Mouse (Mus musculus) embryonic facial prominence, embryonic 11.5 days (tissue): ENCODE data around the gene Auts2. TPM values are rescaled to one million over a fixed set of nuclear protein-coding genes. Genes with fewer than 3 reads are reported as not detected.

Experiments used
- ATAC-seq: fragments of 200-750 bp; cut with Nextera tagmentation; replicated peaks from 2 replicates; pipeline ENCODE4 v1.8.0; 2017; ENCODE audit warnings: low read depth; ENCODE audit not compliant: insufficient number of reproducible peaks, low FRiP score, low TSS enrichment
- DNase-seq: peaks from one replicate; pipeline ENCODE4 v3.0.0-alpha.2; 2015; ENCODE audit warnings: low spot score
- H3K27ac ChIP-seq: fragments of 300-500 bp; sonication (generic); replicated peaks from 2 replicates; pipeline ENCODE4 v1.5.1; 2014; ENCODE audit warnings: mild to moderate bottlenecking, low read depth, low read length, control low read depth
- H3K27me3 ChIP-seq: fragments of 300-500 bp; sonication (generic); 2 replicates; pipeline ENCODE4 v1.6.1; 2014; ENCODE audit warnings: mild to moderate bottlenecking, low read length, moderate library complexity, mixed read lengths; ENCODE audit not compliant: control insufficient read depth, insufficient read depth
- H3K36me3 ChIP-seq: fragments of 300-500 bp; sonication (generic); replicated peaks from 2 replicates; pipeline ENCODE4 v1.6.1; 2014; ENCODE audit warnings: low read depth, mild to moderate bottlenecking, low read length, moderate library complexity, mixed read lengths; ENCODE audit not compliant: control insufficient read depth, insufficient read depth
- H3K4me1 ChIP-seq: fragments of 300-500 bp; sonication (generic); 2 replicates; pipeline ENCODE4 v1.6.1; 2014; ENCODE audit warnings: low read length, mixed read lengths; ENCODE audit not compliant: control insufficient read depth, insufficient read depth
- H3K4me2 ChIP-seq: fragments of 300-500 bp; sonication (generic); 2 replicates; pipeline ENCODE4 v1.6.1; 2014; ENCODE audit warnings: low read depth, mild to moderate bottlenecking, control low read depth, low read length, moderate library complexity
- H3K4me3 ChIP-seq: fragments of 300-500 bp; sonication (generic); 2 replicates; pipeline ENCODE4 v1.5.1; 2014; ENCODE audit warnings: low read depth, low read length, control low read depth
- H3K9ac ChIP-seq: fragments of 300-500 bp; sonication (generic); replicated peaks from 2 replicates; pipeline ENCODE4 v1.6.1; 2014; ENCODE audit warnings: mild to moderate bottlenecking, control low read depth, low read length
- H3K9me3 ChIP-seq: fragments of 300-500 bp; sonication (generic); replicated peaks from 2 replicates; pipeline ENCODE4 v1.6.1; 2016; ENCODE audit warnings: mild to moderate bottlenecking, low read length, inconsistent platforms, mixed read lengths; ENCODE audit not compliant: control insufficient read depth
- WGBS: fragments of 180-500 bp; shearing (Covaris S2); extraction: QIAGEN DNeasy Blood & Tissue Kit; methylation state at CpG from one replicate; pipeline ENCODE4 v1.1.7; 2014; 5-methylcytosine and 5-hydroxymethylcytosine counted together
- polyA plus RNA-seq: library from polyadenylated mRNA; unstranded; fragments of >200 nt; fragmentation: Nextera tagmentation; extraction: Ambion mirVana; gene quantifications from 2 replicates; pipeline ENCODE4 v1.2.1, GENCODE M21; 2014

Gene Auts2
- polyA plus RNA-seq, 1 experiment from 2014 or later, result 30.5 TPM

- H3K4me1 ChIP-seq, result no peaks in the 10 kb centered on the region
- WGBS, result 68% methylated on average over 8 of the region's 8 CpGs
- no peaks in the 10 kb centered on the region for H3K36me3 ChIP-seq
- no peak overlapping the region for H3K9ac ChIP-seq
- no peak for ATAC-seq
- no peaks in the 10 kb centered on the region for H3K27me3 ChIP-seq
- H3K27ac ChIP-seq, result no peak overlapping the region
- no peak overlapping the region for H3K4me2 ChIP-seq
- no peak overlapping the region for H3K4me3 ChIP-seq
- no peak for DNase-seq
- no peaks in the 10 kb centered on the region for H3K9me3 ChIP-seq
These were observed 287.6 kb downstream of the Auts2 start for GRCm38 (mm10) chr5:132255579-132255978.

DNA sequence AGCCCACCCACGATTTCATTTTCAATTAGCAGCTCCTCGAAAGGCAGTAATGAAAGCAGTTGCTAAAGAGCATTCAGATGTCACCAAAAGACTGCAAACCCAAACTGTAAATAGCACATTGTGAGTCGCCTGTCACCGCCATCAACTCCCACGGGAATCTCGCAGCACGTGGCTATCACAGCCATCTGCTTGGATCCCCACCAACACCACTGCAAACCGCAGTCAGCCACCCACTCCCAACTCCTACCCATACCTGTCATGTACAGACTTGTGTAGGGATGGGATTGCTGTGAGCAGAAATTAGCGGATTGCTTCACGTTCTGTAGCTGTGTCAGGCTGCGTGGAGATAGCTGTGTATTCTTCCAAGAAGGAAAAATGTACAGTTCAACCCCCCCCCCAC, 293.6 kb downstream of the Auts2 start:
- no peak for ATAC-seq

GRCm38 (mm10) chr5:132248069-132248468, 295.1 kb downstream of the Auts2 start:
- Histone ChIP-seq H3K4me2 (no peak overlapping the region), H3K9ac (no peak overlapping the region), H3K4me1 (no peaks in the 10 kb centered on the region), H3K9me3 (no peaks in the 10 kb centered on the region), H3K36me3 (no peaks in the 10 kb centered on the region), H3K27me3 (no peaks in the 10 kb centered on the region), H3K4me3 (no peak overlapping the region), H3K27ac (no peak overlapping the region)
- 66% methylated on average over 7 of the region's 7 CpGs for WGBS
- no peak for ATAC-seq
- DNase-seq, result no peak

More for the DNA sequence above, 293.6 kb downstream of the Auts2 start:
- H3K4me2 ChIP-seq, result no peak overlapping the region
- no peaks in the 10 kb centered on the region for H3K27me3 ChIP-seq
- no peak overlapping the region for H3K4me3 ChIP-seq
- H3K36me3 ChIP-seq, result no peaks in the 10 kb centered on the region
- DNase-seq, result no peak
- H3K27ac ChIP-seq, result no peak overlapping the region
- no peak overlapping the region for H3K9ac ChIP-seq
- 73% methylated on average over 11 of the region's 11 CpGs for WGBS
- no peaks in the 10 kb centered on the region for H3K4me1 ChIP-seq
- H3K9me3 ChIP-seq, result no peaks in the 10 kb centered on the region

- Histone ChIP-seq H3K4me3 (no peak overlapping the region), H3K4me1 (peaks cover 3% of the 10 kb centered on the region; the same call in 1 of the 2 replicates), H3K27me3 (no peaks in the 10 kb centered on the region), H3K9me3 (no peaks in the 10 kb centered on the region), H3K27ac (no peak overlapping the region), H3K4me2 (no peak overlapping the region), H3K36me3 (no peaks in the 10 kb centered on the region), H3K9ac (no peak overlapping the region)
- ATAC-seq (no peak), DNase-seq (no peak)
- WGBS, result 83% methylated on average over 5 of the region's 5 CpGs
These were observed 307.7 kb downstream of the Auts2 start for GRCm38 (mm10) chr5:132235460-132235859.

DNA sequence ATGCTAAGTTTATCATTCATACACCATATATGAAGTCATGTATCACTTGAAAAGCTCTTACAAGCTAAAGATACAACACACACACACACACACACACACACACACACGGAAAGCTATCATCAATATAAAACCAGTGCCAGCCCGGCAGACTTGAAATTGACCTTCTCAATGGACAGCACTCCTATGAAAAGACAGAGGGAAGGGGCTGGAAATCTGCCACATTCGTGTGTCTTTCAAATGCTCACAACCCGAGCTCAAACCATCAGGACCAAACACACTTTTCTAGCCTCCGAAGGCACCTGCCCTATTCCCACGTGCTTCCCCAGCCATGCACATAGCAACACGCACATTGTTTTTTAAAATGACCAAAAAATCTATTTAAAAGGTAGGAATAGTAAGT, 308.7 kb downstream of the Auts2 start:
- H3K36me3 ChIP-seq, result no peaks in the 10 kb centered on the region
- no peak overlapping the region for H3K27ac ChIP-seq
- no peak overlapping the region for H3K4me2 ChIP-seq
- no peaks in the 10 kb centered on the region for H3K27me3 ChIP-seq
- no peaks in the 10 kb centered on the region for H3K9me3 ChIP-seq
- no peak for DNase-seq
- no peak overlapping the region for H3K4me3 ChIP-seq
- no peak overlapping the region for H3K9ac ChIP-seq
- no peak for ATAC-seq
- H3K4me1 ChIP-seq, result peaks cover 3% of the 10 kb centered on the region; the same call in 1 of the 2 replicates
- WGBS, result 83% methylated on average over 7 of the region's 7 CpGs

DNA sequence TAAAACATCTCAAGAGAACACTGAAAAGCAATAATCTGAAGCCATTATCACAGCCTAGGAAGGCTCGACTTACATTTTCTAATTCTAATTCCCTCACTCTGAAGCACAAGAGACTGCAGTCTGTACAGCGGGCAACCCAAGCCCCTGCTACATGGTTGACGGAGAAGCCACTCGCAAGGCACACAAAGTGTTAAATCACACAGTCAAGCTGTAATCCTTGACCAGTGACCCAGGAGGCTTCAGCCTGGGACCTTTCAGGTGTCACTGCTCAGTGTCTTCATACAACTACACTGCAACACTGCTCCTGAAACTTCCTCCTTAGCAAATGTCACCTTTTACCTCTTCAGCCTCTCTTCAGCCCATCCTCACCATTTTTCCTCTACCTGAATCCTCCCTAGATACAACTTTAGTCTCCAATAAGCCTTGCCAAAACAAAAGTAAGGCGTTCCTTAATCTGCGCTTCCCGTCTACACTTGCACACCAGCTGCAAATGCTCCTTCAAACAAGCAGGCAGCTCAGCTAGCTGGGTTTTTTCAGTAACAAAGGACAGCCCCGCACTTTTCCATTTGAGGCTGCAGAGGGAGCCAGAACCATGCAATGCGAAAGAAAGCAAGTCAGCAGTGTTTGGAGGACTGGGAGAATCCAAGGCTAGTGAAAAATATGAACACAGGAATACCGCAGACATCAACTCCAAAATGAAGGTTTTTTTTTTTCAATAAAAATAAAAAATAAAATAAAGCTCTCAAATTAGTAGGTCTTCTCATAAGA, 311.7 kb downstream of the Auts2 start:
- Histone ChIP-seq H3K9ac (no peak overlapping the region), H3K9me3 (no peaks in the 10 kb centered on the region), H3K4me3 (no peak overlapping the region), H3K4me1 (peaks cover 5% of the 10 kb centered on the region; the same call in 1 of the 2 replicates), H3K27ac (no peak overlapping the region), H3K4me2 (no peak overlapping the region), H3K27me3 (no peaks in the 10 kb centered on the region), H3K36me3 (no peaks in the 10 kb centered on the region)
- DNase-seq (peak; percentile 82), ATAC-seq (no peak)
- 31% methylated on average over 10 of the region's 10 CpGs for WGBS

- ATAC-seq, result peak; percentile 88
- 12% methylated on average over 8 of the region's 8 CpGs for WGBS
- Histone ChIP-seq H3K9ac (no peak overlapping the region), H3K4me1 (peaks cover 5% of the 10 kb centered on the region; the same call in 1 of the 2 replicates), H3K36me3 (no peaks in the 10 kb centered on the region), H3K4me2 (no peak overlapping the region), H3K4me3 (no peak overlapping the region), H3K27ac (no peak overlapping the region), H3K27me3 (no peaks in the 10 kb centered on the region), H3K9me3 (no peaks in the 10 kb centered on the region)
- DNase-seq, result peak; percentile 47
These were observed 313.3 kb downstream of the Auts2 start for GRCm38 (mm10) chr5:132229644-132230357.

GRCm38 (mm10) chr5:132229023-132229422, 314.1 kb downstream of the Auts2 start:
- 64% methylated on average over 1 of the region's 1 CpGs for WGBS
- Histone ChIP-seq H3K9ac (no peak overlapping the region), H3K27me3 (no peaks in the 10 kb centered on the region), H3K4me2 (no peak overlapping the region), H3K4me1 (peaks cover 5% of the 10 kb centered on the region; the same call in 1 of the 2 replicates), H3K9me3 (no peaks in the 10 kb centered on the region), H3K27ac (no peak overlapping the region), H3K4me3 (no peak overlapping the region), H3K36me3 (no peaks in the 10 kb centered on the region)
- ATAC-seq (no peak), DNase-seq (no peak)
